ENCODE assay signal across 21 mouse cellular contexts in genomic region chr17:68764329-68764880, GRCm38 (mm10).
A peak's percentile ranks its signal among the peaks of the same experiment; 100 is the strongest.
DNase-seq lines count a peak whose midpoint lies in the region; ATAC-seq lines count a peak whose summit lies in the region.
"Had no signal": no experiment of that assay in that cellular context is flagged by ENCODE, and none has a peak within 500 bp of the region (broad histone marks: within the 10 kb centered on the region; RNA-seq: fewer than 3 reads in every experiment).

No protein-coding gene starts in this region.

- ATAC-seq in embryonic facial prominence, embryonic 13.5 days (ENCODE audit: insufficient number of reproducible peaks, insufficient read depth, low FRiP score, low TSS enrichment, low read depth): 0 out of 2 replicates have a peak, but pooled peaks have one; percentile 20
- peak; percentile 23; the same call in 1 of the 2 replicates for ATAC-seq in lung, embryonic 15.5 days (ENCODE audit: borderline replicate concordance, extremely low read depth, low FRiP score, low TSS enrichment)
- no peak for ATAC-seq in kidney, embryonic 14.5 days (ENCODE audit: low FRiP score, low TSS enrichment)
- ATAC-seq: forebrain, embryonic 15.5 days; intestine, embryonic 15.5 days had no signal

- DNase-seq in embryonic facial prominence, embryonic 10.5 days (ENCODE audit: low spot score): no peak
- DNase-seq in lung, adult 18-20 months: no peak
- DNase-seq in cerebellum, adult 18-20 months: peak; percentile 34 to 46
- DNase-seq in cerebellum, postnatal 14 days: peak; percentile 72 to 81
- no peak for DNase-seq in retina, embryonic 14.5 days (ENCODE audit: low spot score)
- DNase-seq: adrenal gland, postnatal 25 days; embryo, embryonic 11 days; kidney, postnatal 36 days; lung, postnatal 4 days; right cerebral cortex, postnatal 14 days had no signal

- H3K27ac ChIP-seq in embryonic facial prominence, embryonic 13.5 days: no peak overlapping the region
- H3K27ac ChIP-seq in embryonic facial prominence, embryonic 10.5 days (replicated peaks): no peak overlapping the region
- H3K27ac ChIP-seq in lung, embryonic 15.5 days: no peak overlapping the region
- H3K27ac ChIP-seq in kidney, embryonic 14.5 days (ENCODE audit: low read depth, low read length): no peak overlapping the region
- H3K27ac ChIP-seq: embryonic facial prominence, embryonic 15.5 days; forebrain, embryonic 15.5 days; heart, embryonic 10.5 days; hindbrain, embryonic 10.5 days; intestine, embryonic 15.5 days; kidney, embryonic 15.5 days; liver, embryonic 14.5 days; midbrain, embryonic 10.5 days had no signal

- no peak overlapping the region for H3K4me3 ChIP-seq in embryonic facial prominence, embryonic 13.5 days
- no peak overlapping the region for H3K4me3 ChIP-seq in embryonic facial prominence, embryonic 10.5 days
- H3K4me3 ChIP-seq in lung, embryonic 15.5 days: no peak overlapping the region
- H3K4me3 ChIP-seq in kidney, embryonic 14.5 days (ENCODE audit: low read length): no peak overlapping the region
- H3K4me3 ChIP-seq: embryonic facial prominence, embryonic 15.5 days; forebrain, embryonic 15.5 days; heart, embryonic 10.5 days; hindbrain, embryonic 10.5 days; intestine, embryonic 15.5 days; kidney, embryonic 15.5 days; midbrain, embryonic 10.5 days had no signal

- no peak overlapping the region for H3K4me2 ChIP-seq in embryonic facial prominence, embryonic 13.5 days
- H3K4me2 ChIP-seq in lung, embryonic 15.5 days: no peak overlapping the region
- no peak overlapping the region for H3K4me2 ChIP-seq in kidney, embryonic 14.5 days (replicated peaks; ENCODE audit: low read depth, low read length)
- H3K4me2 ChIP-seq: embryonic facial prominence, embryonic 15.5 days; forebrain, embryonic 15.5 days; intestine, embryonic 15.5 days; kidney, embryonic 15.5 days had no signal

- no peaks in the 10 kb centered on the region for H3K27me3 ChIP-seq in embryonic facial prominence, embryonic 13.5 days
- H3K27me3 ChIP-seq in embryonic facial prominence, embryonic 10.5 days (replicated peaks; ENCODE audit: low read depth, poor library complexity, severe bottlenecking): no peaks in the 10 kb centered on the region
- no peaks in the 10 kb centered on the region for H3K27me3 ChIP-seq in lung, embryonic 15.5 days
- H3K27me3 ChIP-seq in kidney, embryonic 14.5 days (ENCODE audit: control insufficient read depth, insufficient read depth, low read length): no peaks in the 10 kb centered on the region
- H3K27me3 ChIP-seq: embryonic facial prominence, embryonic 15.5 days; forebrain, embryonic 15.5 days; intestine, embryonic 15.5 days; kidney, embryonic 15.5 days had no signal

- H3K4me1 ChIP-seq in embryonic facial prominence, embryonic 13.5 days: no peaks in the 10 kb centered on the region
- H3K4me1 ChIP-seq in embryonic facial prominence, embryonic 10.5 days: no peaks in the 10 kb centered on the region
- H3K4me1 ChIP-seq in lung, embryonic 15.5 days: no peaks in the 10 kb centered on the region
- H3K4me1 ChIP-seq in kidney, embryonic 14.5 days (ENCODE audit: control insufficient read depth, insufficient read depth, low read length): no peaks in the 10 kb centered on the region
- H3K4me1 ChIP-seq: embryonic facial prominence, embryonic 15.5 days; forebrain, embryonic 15.5 days; heart, embryonic 10.5 days; hindbrain, embryonic 10.5 days; intestine, embryonic 15.5 days; kidney, embryonic 15.5 days; midbrain, embryonic 10.5 days had no signal

- H3K9ac ChIP-seq in embryonic facial prominence, embryonic 13.5 days: no peak overlapping the region
- no peak overlapping the region for H3K9ac ChIP-seq in lung, embryonic 15.5 days
- no peak overlapping the region for H3K9ac ChIP-seq in kidney, embryonic 14.5 days (ENCODE audit: low read depth, low read length)
- H3K9ac ChIP-seq: embryonic facial prominence, embryonic 15.5 days; forebrain, embryonic 15.5 days; intestine, embryonic 15.5 days; kidney, embryonic 15.5 days; liver, embryonic 14.5 days had no signal

- WGBS in embryonic facial prominence, embryonic 13.5 days: 89% methylated on average over 10 of the region's 10 CpGs
- 85% methylated on average over 10 of the region's 10 CpGs for whole genome bisulfite sequencing in embryonic facial prominence, embryonic 10.5 days
- 65% methylated on average over 10 of the region's 10 CpGs for WGBS in lung, embryonic 15.5 days
- WGBS in kidney, embryonic 14.5 days: 75% methylated on average over 10 of the region's 10 CpGs

- no peaks in the 10 kb centered on the region for H3K36me3 ChIP-seq in embryonic facial prominence, embryonic 13.5 days
- H3K36me3 ChIP-seq in embryonic facial prominence, embryonic 10.5 days (replicated peaks): no peaks in the 10 kb centered on the region
- no peaks in the 10 kb centered on the region for H3K36me3 ChIP-seq in lung, embryonic 15.5 days
- H3K36me3 ChIP-seq in kidney, embryonic 14.5 days (ENCODE audit: control insufficient read depth, insufficient read depth, low read length): no peaks in the 10 kb centered on the region
- H3K36me3 ChIP-seq: embryonic facial prominence, embryonic 15.5 days; forebrain, embryonic 15.5 days; heart, embryonic 10.5 days; hindbrain, embryonic 10.5 days; intestine, embryonic 15.5 days; kidney, embryonic 15.5 days; midbrain, embryonic 10.5 days had no signal

- no peaks in the 10 kb centered on the region for H3K9me3 ChIP-seq in embryonic facial prominence, embryonic 13.5 days
- H3K9me3 ChIP-seq in embryonic facial prominence, embryonic 10.5 days: no peaks in the 10 kb centered on the region
- H3K9me3 ChIP-seq in lung, embryonic 15.5 days: no peaks in the 10 kb centered on the region
- no peaks in the 10 kb centered on the region for H3K9me3 ChIP-seq in kidney, embryonic 14.5 days (ENCODE audit: control insufficient read depth, low read length)
- H3K9me3 ChIP-seq: embryonic facial prominence, embryonic 15.5 days; forebrain, embryonic 15.5 days; heart, embryonic 10.5 days; hindbrain, embryonic 10.5 days; intestine, embryonic 15.5 days; kidney, embryonic 15.5 days; midbrain, embryonic 10.5 days had no signal

Comparison
In these comparisons a context has a peak if more than half of its experiments do, and no peak if none do; other contexts are left out.
1. DNase-seq: peak in cerebellum, adult 18-20 months (2 of 2) and cerebellum, postnatal 14 days (2 of 2); none in embryonic facial prominence, embryonic 10.5 days (single experiment), lung, adult 18-20 months (0 of 2) and retina, embryonic 14.5 days (single experiment).